Mouse (Mus musculus) olfactory bulb, adult 2 months (tissue): ENCODE measurements around the gene Adcy3.

ENCODE experiments used
- CTCF ChIP-seq: fragments of 200-500 bp; IDR thresholded peaks from 2 replicates; pipeline ENCODE4 v1.5.1; 2012; ENCODE audit warnings: low read depth, mild to moderate bottlenecking, low read length, moderate library complexity; ENCODE audit not compliant: insufficient read depth
- POLR2A ChIP-seq: fragments of 200-500 bp; IDR thresholded peaks from 2 replicates; pipeline ENCODE4 v1.6.1; 2012; ENCODE audit warnings: mild to moderate bottlenecking, low read depth, low read length, moderate library complexity; ENCODE audit not compliant: insufficient read depth

DNA sequence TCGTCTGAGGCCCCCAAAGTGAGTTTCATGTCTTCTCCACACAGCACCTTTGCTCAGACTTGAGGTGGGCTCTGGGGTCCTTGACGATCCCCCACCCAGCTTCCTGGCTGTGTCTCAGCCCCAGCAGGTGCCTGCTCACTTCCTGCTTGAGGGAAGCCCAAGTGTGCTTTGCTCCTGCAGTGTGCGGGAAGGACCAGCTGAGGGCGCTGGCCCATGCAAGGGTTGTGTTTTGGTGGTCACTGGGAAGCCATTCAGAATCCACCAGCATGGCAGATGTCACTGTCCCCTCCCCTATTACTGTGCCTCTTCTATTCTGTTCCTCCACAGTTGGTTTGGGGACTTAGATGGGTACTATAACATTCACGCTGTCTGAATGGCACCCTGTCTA, 56.2 kb downstream of the Adcy3 start:
- TF ChIP-seq CTCF (no peak), POLR2A (no peak)
